15 mouse cellular contexts compared by ENCODE assay signal in genomic region chr5:149447733-149448132, GRCm38 (mm10). TPM values are rescaled to one million over a fixed set of nuclear protein-coding genes. Genes with fewer than 3 reads are reported as not detected.
A peak's percentile ranks its signal among the peaks of the same experiment; 100 is the strongest.
DNase-seq lines count a peak whose midpoint lies in the region; ATAC-seq and TF ChIP-seq lines count a peak whose summit lies in the region.
"Had no signal": no experiment of that assay in that cellular context is flagged by ENCODE, and none has a peak within 500 bp of the region (broad histone marks: within the 10 kb centered on the region; RNA-seq: fewer than 3 reads in every experiment).

No protein-coding gene starts in this region.

- H3K27ac ChIP-seq in hindbrain, embryonic 11.5 days (ENCODE audit: low read depth, low read length) = no peak overlapping the region
- H3K27ac ChIP-seq in hindbrain, embryonic 14.5 days = no peak overlapping the region
- H3K27ac ChIP-seq in lung, postnatal 0 days (ENCODE audit: low read length) = no peak overlapping the region
- H3K27ac ChIP-seq in testis, adult 2 months (ENCODE audit: control insufficient read depth, insufficient read depth, low read depth, low read length) = no peak overlapping the region
- H3K27ac ChIP-seq: liver, embryonic 13.5 days had no signal

- H3K4me2 ChIP-seq in hindbrain, embryonic 11.5 days (replicated peaks; ENCODE audit: low read depth, low read length) = no peak overlapping the region
- no peak overlapping the region for H3K4me2 ChIP-seq in hindbrain, embryonic 14.5 days (replicated peaks)
- H3K4me2 ChIP-seq in lung, postnatal 0 days (replicated peaks; ENCODE audit: low read depth, low read length) = no peak overlapping the region
- H3K4me2 ChIP-seq: liver, embryonic 13.5 days had no signal

- no peak for ATAC-seq in hindbrain, embryonic 11.5 days (ENCODE audit: low FRiP score)
- ATAC-seq in hindbrain, embryonic 14.5 days (ENCODE audit: low FRiP score) = no peak
- no peak for ATAC-seq in lung, postnatal 0 days
- ATAC-seq: intestine, embryonic 16.5 days had no signal

- no peak overlapping the region for H3K4me3 ChIP-seq in hindbrain, embryonic 11.5 days (ENCODE audit: low read depth, low read length)
- no peak overlapping the region for H3K4me3 ChIP-seq in hindbrain, embryonic 14.5 days (replicated peaks; ENCODE audit: low read length)
- H3K4me3 ChIP-seq in lung, postnatal 0 days (ENCODE audit: low read depth, low read length) = no peak overlapping the region
- H3K4me3 ChIP-seq in testis, adult 2 months (ENCODE audit: control insufficient read depth, low read depth, low read length) = no peak overlapping the region
- H3K4me3 ChIP-seq: erythroblast, embryonic 14.5 days; liver, embryonic 13.5 days; myocyte had no signal

- TF ChIP-seq POLR2A in testis, adult 2 months (IDR thresholded peaks at IDR 0.05; ENCODE audit: control insufficient read depth, low read depth, low read length) = no peak

- H3K9ac ChIP-seq in hindbrain, embryonic 11.5 days (ENCODE audit: low read depth, low read length) = no peak overlapping the region
- no peak overlapping the region for H3K9ac ChIP-seq in hindbrain, embryonic 14.5 days
- H3K9ac ChIP-seq in lung, postnatal 0 days (replicated peaks; ENCODE audit: low read depth) = no peak overlapping the region
- H3K9ac ChIP-seq: liver, embryonic 13.5 days had no signal

- H3K36me3 ChIP-seq in hindbrain, embryonic 11.5 days (ENCODE audit: control insufficient read depth, insufficient read depth, low read length) = no peaks in the 10 kb centered on the region
- H3K36me3 ChIP-seq in hindbrain, embryonic 14.5 days (replicated peaks; ENCODE audit: control insufficient read depth, insufficient read depth) = no peaks in the 10 kb centered on the region
- no peaks in the 10 kb centered on the region for H3K36me3 ChIP-seq in lung, postnatal 0 days (ENCODE audit: insufficient read depth, low read length)
- no peaks in the 10 kb centered on the region for H3K36me3 ChIP-seq in testis, adult 2 months (ENCODE audit: control insufficient read depth, insufficient read depth, low read length)
- H3K36me3 ChIP-seq: liver, embryonic 13.5 days had no signal

- no peak for TF ChIP-seq EP300 in lung, postnatal 0 days (IDR thresholded peaks at IDR 0.05)

- 75% methylated on average over 5 of the region's 5 CpGs for WGBS in hindbrain, embryonic 11.5 days
- WGBS in hindbrain, embryonic 14.5 days = 85% methylated on average over 5 of the region's 5 CpGs
- WGBS in lung, postnatal 0 days = 79% methylated on average over 5 of the region's 5 CpGs

- no peaks in the 10 kb centered on the region for H3K9me3 ChIP-seq in hindbrain, embryonic 11.5 days (ENCODE audit: control insufficient read depth, low read length)
- no peaks in the 10 kb centered on the region for H3K9me3 ChIP-seq in hindbrain, embryonic 14.5 days (ENCODE audit: control insufficient read depth, low read length)
- H3K9me3 ChIP-seq in lung, postnatal 0 days (ENCODE audit: low read length) = no peaks in the 10 kb centered on the region

- H3K4me1 ChIP-seq in hindbrain, embryonic 11.5 days (replicated peaks; ENCODE audit: control insufficient read depth, insufficient read depth, low read length) = no peaks in the 10 kb centered on the region
- no peaks in the 10 kb centered on the region for H3K4me1 ChIP-seq in hindbrain, embryonic 14.5 days (replicated peaks; ENCODE audit: control insufficient read depth, insufficient read depth, low read length)
- no peaks in the 10 kb centered on the region for H3K4me1 ChIP-seq in lung, postnatal 0 days (ENCODE audit: insufficient read depth, low read depth, low read length)
- H3K4me1 ChIP-seq in testis, adult 2 months (ENCODE audit: control insufficient read depth, insufficient read depth, low read length) = no peaks in the 10 kb centered on the region
- H3K4me1 ChIP-seq: liver, embryonic 13.5 days had no signal

- H3K27me3 ChIP-seq in hindbrain, embryonic 11.5 days (ENCODE audit: control insufficient read depth, insufficient read depth, low read length) = no peaks in the 10 kb centered on the region
- H3K27me3 ChIP-seq in hindbrain, embryonic 14.5 days (ENCODE audit: control insufficient read depth, insufficient read depth, low read length) = no peaks in the 10 kb centered on the region
- no peaks in the 10 kb centered on the region for H3K27me3 ChIP-seq in lung, postnatal 0 days (replicated peaks; ENCODE audit: insufficient read depth, low read length)
- H3K27me3 ChIP-seq in testis, adult 2 months (ENCODE audit: control insufficient read depth, insufficient read depth, low read length) = no peaks in the 10 kb centered on the region
- H3K27me3 ChIP-seq: liver, embryonic 13.5 days had no signal

- peak; percentile 40 for DNase-seq in hindbrain, embryonic 11.5 days (ENCODE audit: low spot score)
- no peak for DNase-seq in hindbrain, embryonic 14.5 days (ENCODE audit: low spot score)
- no peak for DNase-seq in lung, postnatal 0 days (ENCODE audit: low spot score)
- DNase-seq in lung, postnatal 4 days = no peak
- peak; percentile 16 for DNase-seq in T-cell, adult 2 months (ENCODE audit: low spot score)
- no peak for DNase-seq in right cerebral cortex, postnatal 36 days (ENCODE audit: low spot score in 2 of 2)
- DNase-seq in ovary, postnatal 14 days (ENCODE audit: low spot score) = no peak
- DNase-seq: cerebellum, adult 11-12 months; heart, postnatal 14 days; liver, embryonic 13.5 days; spleen, adult 18-20 months had no signal

- TF ChIP-seq CTCF in lung, postnatal 0 days (IDR thresholded peaks at IDR 0.05) = peak; percentile 42
- TF ChIP-seq CTCF in testis, adult 2 months (IDR thresholded peaks at IDR 0.05; ENCODE audit: control insufficient read depth, insufficient read depth, insufficient replicate concordance, low read depth, low read length) = peak; percentile 72; the same call in 1 of the 2 replicates

RNA-seq across cellular contexts. Expression of gene Tex26, which starts 8.3 kb away (rescaled TPM):
- 0.85 and 1.4 TPM in 2 replicates for polyA plus RNA-seq in hindbrain, embryonic 11.5 days (2014; fragmentation: Nextera tagmentation; extraction: Ambion mirVana)
- 1.1 and 1.2 TPM in 2 replicates for polyA plus RNA-seq in hindbrain, embryonic 14.5 days (2014; fragmentation: Nextera tagmentation; extraction: Ambion mirVana)
- polyA plus RNA-seq in lung, postnatal 0 days (2015; fragmentation: Nextera tagmentation; extraction: Ambion mirVana) = 3.0 and 4.9 TPM in 2 replicates
- 30.1 and 35.9 TPM in 2 replicates for polyA plus RNA-seq in testis, adult 2 months (2012; rRNA removed)
- polyA plus RNA-seq: erythroblast, embryonic 14.5 days had no signal

RNA-seq across cellular contexts. Expression of gene Medag, which starts 36.2 kb away (rescaled TPM):
- polyA plus RNA-seq in hindbrain, embryonic 11.5 days (2014; fragmentation: Nextera tagmentation; extraction: Ambion mirVana) = 0.25 and 0.80 TPM in 2 replicates
- polyA plus RNA-seq in hindbrain, embryonic 14.5 days (2014; fragmentation: Nextera tagmentation; extraction: Ambion mirVana) = 2.5 and 4.0 TPM in 2 replicates
- 2.0 and 2.3 TPM in 2 replicates for polyA plus RNA-seq in lung, postnatal 0 days (2015; fragmentation: Nextera tagmentation; extraction: Ambion mirVana)
- polyA plus RNA-seq in testis, adult 2 months (2012; rRNA removed) = 0.37 and 0.41 TPM in 2 replicates
- polyA plus RNA-seq: erythroblast, embryonic 14.5 days had no signal

Comparison
In these comparisons a context has a peak if more than half of its experiments do, and no peak if none do; other contexts are left out.
1. DNase-seq: peak in hindbrain, embryonic 11.5 days (single experiment) and T-cell, adult 2 months (single experiment); none in hindbrain, embryonic 14.5 days (single experiment), lung, postnatal 0 days (single experiment), lung, postnatal 4 days (0 of 2), right cerebral cortex, postnatal 36 days (0 of 2) and ovary, postnatal 14 days (single experiment).